Mouse (Mus musculus) ES-E14 (cell line): ENCODE results near the gene Myom1.

Source experiments
- CHD2 ChIP-seq: IDR thresholded peaks from 2 replicates; pipeline ENCODE4 v1.6.1; 2014; ENCODE audit warnings: mild to moderate bottlenecking, low read depth, low read length, inconsistent platforms
- HCFC1 ChIP-seq: IDR thresholded peaks from 2 replicates; pipeline ENCODE4 v1.6.1; 2012; ENCODE audit warnings: low read length, inconsistent platforms, borderline replicate concordance; ENCODE audit not compliant: insufficient read depth
- MAFK ChIP-seq: IDR thresholded peaks from 2 replicates; pipeline ENCODE4 v1.6.1; 2014; ENCODE audit warnings: mild to moderate bottlenecking, low read depth, low read length, inconsistent platforms; ENCODE audit not compliant: insufficient read depth
- ZNF384 ChIP-seq: IDR thresholded peaks from 2 replicates; pipeline ENCODE4 v1.6.1; 2012; ENCODE audit warnings: low read depth, low read length, inconsistent platforms

DNA sequence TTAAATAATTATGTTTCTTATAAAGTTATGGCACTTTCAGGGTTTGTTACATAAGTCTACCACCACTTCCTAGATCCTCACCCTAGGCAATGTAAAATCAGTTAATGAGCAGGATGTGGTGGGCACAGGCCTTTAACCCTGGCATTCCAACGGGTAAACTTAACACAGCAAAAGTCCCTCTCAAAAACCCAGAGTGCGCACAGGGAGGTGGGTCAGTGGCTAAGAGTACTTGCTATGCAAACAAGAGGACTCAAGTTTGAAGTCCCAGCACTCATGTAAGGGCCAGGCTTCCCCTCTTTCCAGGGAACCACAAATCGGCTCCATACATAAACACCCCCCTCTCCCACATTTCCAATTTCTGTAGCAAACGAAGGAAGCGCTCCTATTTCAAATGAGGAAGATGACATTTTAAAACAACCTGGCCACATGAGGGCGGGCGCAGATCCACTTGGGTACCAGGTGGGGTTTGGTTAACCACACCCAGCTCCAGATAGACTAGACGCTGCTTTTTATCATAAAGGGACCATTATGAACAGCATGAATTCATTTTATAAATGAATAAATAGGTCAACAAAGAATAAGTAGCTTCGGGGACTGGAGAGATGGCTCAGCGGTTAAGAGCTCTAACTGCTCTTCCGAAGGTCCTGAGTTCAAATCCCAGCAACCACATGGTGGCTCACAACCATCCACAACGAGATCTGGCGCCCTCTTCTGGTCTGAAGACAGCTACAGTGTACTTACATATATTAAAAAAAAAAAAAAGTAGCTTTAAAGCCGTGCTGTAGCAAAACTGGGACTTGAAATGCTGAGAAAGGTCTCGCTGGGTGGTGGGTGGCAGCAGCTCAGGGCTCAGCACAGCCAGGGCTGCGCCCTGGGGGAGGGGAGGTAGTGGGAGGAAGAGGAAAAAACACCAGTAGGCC lies 10.5 kb upstream of the Myom1 start:
- TF ChIP-seq HCFC1 = no peak
- TF ChIP-seq MAFK = no peak
- TF ChIP-seq ZNF384 = peak; percentile 86
- no peak for TF ChIP-seq CHD2
